Mouse (Mus musculus): ENCODE measurements at regions not wholly inside any gene's neighbourhood (a gene's known extent, or its start where the extent isn't known, plus 50 kb on each side); places are given as distances from the start of the nearest gene placed in this dataset.

DNA sequence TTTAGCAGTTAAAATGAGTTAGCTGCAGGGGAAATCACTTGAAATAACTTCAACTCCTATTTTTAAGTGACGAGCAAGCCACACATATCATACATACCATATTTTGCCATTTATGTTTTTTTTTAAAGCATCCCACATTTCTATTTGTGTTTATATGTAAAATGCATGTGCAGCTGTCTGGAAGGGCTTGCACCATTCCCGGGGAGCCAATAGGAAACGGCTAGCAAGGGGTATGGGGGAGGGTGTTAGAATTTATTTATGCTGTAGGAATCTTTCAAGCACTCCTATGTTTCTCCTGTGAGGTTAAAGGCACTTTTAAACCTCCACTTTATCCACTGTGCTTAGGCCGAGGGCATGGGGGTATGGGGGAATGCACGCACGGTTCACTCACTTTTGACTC, 168.1 kb upstream of the Nectin1 start:
- WGBS = 89% methylated on average over 6 of the region's 6 CpGs
- Histone ChIP-seq H3K27me3 (no peaks in the 10 kb centered on the region), H3K9ac (no peak overlapping the region), H3K4me3 (no peak overlapping the region), H3K4me1 (no peaks in the 10 kb centered on the region), H3K27ac (no peak overlapping the region), H3K36me3 (no peaks in the 10 kb centered on the region), H3K9me3 (no peaks in the 10 kb centered on the region), H3K4me2 (no peak overlapping the region)
- no peak for ATAC-seq (ENCODE audit: insufficient number of reproducible peaks, low FRiP score, low TSS enrichment, low read depth)

DNA sequence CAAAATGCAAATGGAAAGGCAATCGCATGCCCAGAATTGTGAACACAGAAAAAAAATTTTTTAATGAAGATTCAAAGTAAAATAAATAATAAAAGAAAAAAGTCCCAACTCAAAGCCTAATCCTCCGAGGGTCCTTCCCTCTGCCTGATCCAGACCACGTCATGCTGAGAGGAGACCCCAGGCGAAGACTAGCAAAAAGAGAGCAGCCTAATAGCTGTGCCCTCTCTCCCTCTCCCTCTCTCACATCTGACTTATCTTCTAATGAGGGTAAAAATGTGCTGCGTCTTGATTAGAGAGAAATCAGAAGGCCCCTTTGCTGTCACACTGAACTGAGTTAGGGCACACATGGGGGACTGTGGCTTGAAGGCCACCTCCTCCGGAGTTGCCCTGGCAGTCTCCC, 163.1 kb upstream of the Nectin1 start:
- no peak for ATAC-seq (ENCODE audit: insufficient number of reproducible peaks, low FRiP score, low TSS enrichment, low read depth)
- Histone ChIP-seq H3K9ac (no peak overlapping the region), H3K4me1 (no peaks in the 10 kb centered on the region), H3K4me2 (no peak overlapping the region), H3K9me3 (no peaks in the 10 kb centered on the region), H3K36me3 (no peaks in the 10 kb centered on the region), H3K27ac (no peak overlapping the region), H3K27me3 (no peaks in the 10 kb centered on the region), H3K4me3 (no peak overlapping the region)
- 56% methylated on average over 6 of the region's 6 CpGs for WGBS

DNA sequence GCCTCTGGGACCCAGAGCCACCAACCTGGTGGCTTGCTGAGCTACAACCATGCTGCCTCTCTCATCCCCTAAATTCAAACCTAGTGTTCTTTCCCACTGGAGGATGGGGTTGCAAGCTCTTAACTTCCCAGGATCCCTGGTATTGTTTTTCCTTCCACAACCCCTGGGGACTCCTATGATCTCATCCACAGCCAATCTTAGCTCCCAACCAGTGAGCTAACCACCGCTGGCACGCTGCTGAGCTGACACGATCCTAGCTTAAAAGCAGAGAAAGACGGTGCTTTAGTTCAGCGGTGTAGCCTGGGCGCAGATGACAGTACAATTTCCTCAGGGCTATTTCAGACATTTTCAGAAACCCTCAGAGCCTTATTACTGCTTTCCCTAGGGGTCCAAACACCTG, 158.2 kb upstream of the Nectin1 start:
- Histone ChIP-seq H3K27me3 (no peaks in the 10 kb centered on the region), H3K4me1 (no peaks in the 10 kb centered on the region), H3K4me2 (no peak overlapping the region), H3K36me3 (no peaks in the 10 kb centered on the region), H3K9me3 (no peaks in the 10 kb centered on the region), H3K4me3 (no peak overlapping the region), H3K9ac (no peak overlapping the region), H3K27ac (no peak overlapping the region)
- 68% methylated on average over 6 of the region's 6 CpGs for WGBS
- ATAC-seq (ENCODE audit: insufficient number of reproducible peaks, low FRiP score, low TSS enrichment, low read depth) = no peak

DNA sequence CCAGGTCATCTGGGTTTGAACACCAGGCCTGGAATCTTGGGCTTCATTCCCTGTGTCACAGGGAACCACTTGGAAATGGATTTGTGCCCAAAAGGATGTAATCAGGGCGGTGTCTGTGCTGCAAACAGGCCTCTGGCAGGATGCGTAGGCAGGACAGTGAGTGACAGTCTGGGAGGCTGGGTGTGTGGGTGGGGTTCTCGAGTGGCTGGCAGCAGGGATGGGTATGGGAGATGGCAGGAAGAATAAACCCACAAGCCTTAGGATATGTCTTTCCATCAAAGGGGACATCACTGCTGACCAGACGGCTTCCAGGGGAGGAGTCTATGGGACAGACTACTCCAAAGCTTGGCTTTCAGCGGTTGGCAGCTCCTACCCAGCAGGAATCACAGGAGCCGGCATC, 150.5 kb upstream of the Nectin1 start:
- WGBS = 68% methylated on average over 6 of the region's 6 CpGs
- H3K4me2 ChIP-seq = no peak overlapping the region
- H3K9ac ChIP-seq = no peak overlapping the region
- no peaks in the 10 kb centered on the region for H3K36me3 ChIP-seq
- no peak overlapping the region for H3K4me3 ChIP-seq
- no peaks in the 10 kb centered on the region for H3K9me3 ChIP-seq
- no peak overlapping the region for H3K27ac ChIP-seq
- ATAC-seq (ENCODE audit: insufficient number of reproducible peaks, low FRiP score, low TSS enrichment, low read depth) = no peak
- H3K27me3 ChIP-seq = no peaks in the 10 kb centered on the region
- H3K4me1 ChIP-seq = no peaks in the 10 kb centered on the region

DNA sequence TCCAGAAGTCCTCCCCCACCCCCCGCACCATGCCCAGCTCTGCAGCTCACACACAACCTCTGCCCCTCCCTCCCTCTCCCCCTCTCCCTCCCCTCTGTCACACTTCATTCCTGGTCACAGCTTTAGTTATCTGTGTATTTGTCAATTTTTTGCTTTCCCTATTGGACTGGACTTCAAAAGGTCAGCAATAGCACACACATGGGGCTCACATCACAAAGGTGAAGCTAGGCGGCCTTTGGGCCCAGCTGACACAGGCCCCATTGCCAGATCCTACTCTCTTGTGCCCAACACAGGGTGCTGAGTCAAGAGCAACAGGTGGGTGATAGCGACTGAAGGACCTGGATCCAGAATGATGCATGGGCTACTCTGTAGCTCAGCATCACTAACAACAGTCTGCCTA, 149.0 kb upstream of the Nectin1 start:
- no peak overlapping the region for H3K4me2 ChIP-seq
- no peaks in the 10 kb centered on the region for H3K27me3 ChIP-seq
- H3K4me3 ChIP-seq = no peak overlapping the region
- ATAC-seq (ENCODE audit: insufficient number of reproducible peaks, low FRiP score, low TSS enrichment, low read depth) = no peak
- H3K27ac ChIP-seq = no peak overlapping the region
- H3K9ac ChIP-seq = no peak overlapping the region
- H3K4me1 ChIP-seq = no peaks in the 10 kb centered on the region
- WGBS = 79% methylated on average over 3 of the region's 3 CpGs
- H3K36me3 ChIP-seq = no peaks in the 10 kb centered on the region
- no peaks in the 10 kb centered on the region for H3K9me3 ChIP-seq

DNA sequence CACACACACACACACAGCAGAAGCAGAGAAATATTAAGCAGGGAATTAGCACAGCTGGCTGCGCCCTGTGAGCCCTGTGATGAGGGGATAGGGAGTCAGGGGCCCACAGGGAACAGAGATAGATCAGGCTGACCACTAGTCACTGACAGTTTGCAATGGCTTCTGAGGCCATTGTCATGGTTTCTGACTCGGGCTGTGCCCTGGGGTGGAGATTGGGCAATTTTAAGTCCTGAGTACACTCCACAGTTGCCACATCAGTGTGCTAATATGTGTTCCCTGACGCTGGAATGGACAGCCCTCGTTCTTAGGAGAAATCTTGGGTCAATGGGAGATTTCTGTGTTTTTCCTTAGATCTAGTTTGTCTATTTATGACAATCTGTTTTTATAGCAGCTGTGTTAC, 148.3 kb upstream of the Nectin1 start:
- 66% methylated on average over 4 of the region's 4 CpGs for WGBS
- no peak for ATAC-seq (ENCODE audit: insufficient number of reproducible peaks, low FRiP score, low TSS enrichment, low read depth)

DNA sequence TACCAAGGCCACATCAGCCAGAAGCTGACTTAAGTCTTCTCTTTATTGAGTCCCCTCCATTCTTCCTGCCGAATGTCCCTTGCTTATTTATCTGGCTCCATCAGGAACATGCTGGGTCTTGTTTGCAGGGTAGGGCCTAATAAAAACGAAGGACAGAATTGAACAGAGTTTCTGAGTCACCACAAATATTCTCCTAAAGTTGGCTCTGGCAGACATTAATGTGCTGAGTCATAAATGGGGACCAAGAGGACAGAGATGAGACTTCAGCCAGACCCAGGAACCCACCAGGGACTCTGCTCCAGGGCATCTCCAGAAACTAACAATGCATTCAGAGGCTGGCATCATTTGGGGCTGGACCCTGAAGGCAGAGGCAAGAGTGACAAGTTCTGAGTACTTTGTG, 143.4 kb upstream of the Nectin1 start:
- no peak overlapping the region for H3K9ac ChIP-seq
- no peaks in the 10 kb centered on the region for H3K4me1 ChIP-seq
- 51% methylated on average over 2 of the region's 2 CpGs for WGBS
- H3K27ac ChIP-seq = no peak overlapping the region
- no peak for ATAC-seq (ENCODE audit: insufficient number of reproducible peaks, low FRiP score, low TSS enrichment, low read depth)
- H3K27me3 ChIP-seq = no peaks in the 10 kb centered on the region
- no peaks in the 10 kb centered on the region for H3K36me3 ChIP-seq
- no peak overlapping the region for H3K4me2 ChIP-seq
- no peaks in the 10 kb centered on the region for H3K9me3 ChIP-seq
- H3K4me3 ChIP-seq = no peak overlapping the region

More for the DNA sequence above, 148.3 kb upstream of the Nectin1 start:
- no peak overlapping the region for H3K9ac ChIP-seq
- no peaks in the 10 kb centered on the region for H3K4me1 ChIP-seq
- no peaks in the 10 kb centered on the region for H3K9me3 ChIP-seq
- no peak overlapping the region for H3K27ac ChIP-seq
- no peaks in the 10 kb centered on the region for H3K36me3 ChIP-seq
- H3K27me3 ChIP-seq = no peaks in the 10 kb centered on the region
- no peak overlapping the region for H3K4me2 ChIP-seq
- no peak overlapping the region for H3K4me3 ChIP-seq

DNA sequence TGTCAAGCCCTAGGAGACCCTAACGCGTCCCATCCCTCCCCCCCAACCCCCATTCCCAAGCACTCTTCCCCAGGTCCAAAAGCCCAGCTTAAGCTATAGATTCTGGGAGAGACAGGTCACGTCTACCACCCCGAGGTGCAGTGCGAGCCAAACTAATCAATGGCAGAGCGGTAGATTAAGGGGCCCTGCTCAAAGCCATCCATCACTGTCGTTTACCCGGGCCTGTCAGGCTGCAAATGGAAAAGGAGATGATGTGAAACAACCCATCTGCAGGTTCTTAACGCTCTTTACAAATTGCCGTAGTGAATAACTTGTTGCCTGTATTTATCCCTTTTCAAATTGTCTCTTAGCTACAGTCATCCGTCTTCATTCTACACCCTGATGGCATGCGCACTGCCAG, 126.2 kb upstream of the Nectin1 start:
- H3K9ac ChIP-seq = no peak overlapping the region
- no peak overlapping the region for H3K4me2 ChIP-seq
- no peaks in the 10 kb centered on the region for H3K4me1 ChIP-seq
- H3K4me3 ChIP-seq = no peak overlapping the region
- no peaks in the 10 kb centered on the region for H3K36me3 ChIP-seq
- 13% methylated on average over 12 of the region's 12 CpGs for WGBS
- H3K27ac ChIP-seq = no peak overlapping the region
- H3K27me3 ChIP-seq = no peaks in the 10 kb centered on the region; the same call in 1 of the 2 replicates
- no peaks in the 10 kb centered on the region for H3K9me3 ChIP-seq
- ATAC-seq (ENCODE audit: insufficient number of reproducible peaks, low FRiP score, low TSS enrichment, low read depth) = no peak

DNA sequence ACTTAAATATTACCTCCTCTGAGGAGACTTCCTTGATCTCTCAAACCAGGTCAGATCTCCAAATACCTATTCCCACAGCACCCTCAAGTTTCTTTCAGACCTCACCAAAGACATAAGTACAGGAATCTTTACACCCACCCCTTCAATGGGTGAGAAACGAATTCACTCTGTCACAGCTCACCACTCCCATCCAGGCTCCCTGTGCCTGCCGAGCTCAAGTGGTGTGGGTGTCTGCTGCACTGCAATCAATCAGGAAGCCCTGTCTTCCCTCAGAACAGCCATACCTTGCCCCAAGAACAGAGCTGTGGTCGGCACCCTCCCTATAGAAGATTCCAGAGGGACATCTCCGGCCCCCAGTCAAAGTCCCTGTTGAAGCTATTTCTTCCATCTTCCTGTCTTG, 116.2 kb upstream of the Nectin1 start:
- Histone ChIP-seq H3K27me3 (no peaks in the 10 kb centered on the region), H3K36me3 (no peaks in the 10 kb centered on the region), H3K4me3 (no peak overlapping the region), H3K9me3 (no peaks in the 10 kb centered on the region), H3K9ac (no peak overlapping the region), H3K4me1 (no peaks in the 10 kb centered on the region), H3K4me2 (no peak overlapping the region), H3K27ac (no peak overlapping the region)
- no peak for ATAC-seq (ENCODE audit: insufficient number of reproducible peaks, low FRiP score, low TSS enrichment, low read depth)
- 51% methylated on average over 4 of the region's 4 CpGs for WGBS

DNA sequence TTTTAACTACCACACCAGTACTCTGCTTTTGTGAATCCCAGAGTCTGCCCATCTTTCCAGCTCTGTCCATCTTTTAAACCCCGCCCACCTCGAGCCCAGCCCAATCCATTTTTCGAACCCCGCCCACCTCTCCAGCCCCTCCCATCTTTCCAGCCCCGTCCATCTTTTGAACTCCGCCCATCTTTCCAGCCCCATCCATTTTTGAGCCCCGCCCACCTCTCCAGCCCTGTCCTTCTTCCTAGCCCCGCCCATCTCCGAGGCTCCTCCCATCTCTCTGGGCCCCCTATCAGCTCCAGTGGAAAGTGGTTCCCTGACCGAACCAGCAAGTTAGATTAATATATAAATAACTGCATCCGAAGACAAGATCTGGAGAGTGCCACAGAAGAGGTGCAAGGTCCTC, 115.0 kb upstream of the Nectin1 start:
- Histone ChIP-seq H3K36me3 (no peaks in the 10 kb centered on the region), H3K4me1 (no peaks in the 10 kb centered on the region), H3K9me3 (no peaks in the 10 kb centered on the region), H3K4me3 (no peak overlapping the region), H3K9ac (no peak overlapping the region), H3K4me2 (no peak overlapping the region), H3K27me3 (no peaks in the 10 kb centered on the region), H3K27ac (no peak overlapping the region)
- ATAC-seq (ENCODE audit: insufficient number of reproducible peaks, low FRiP score, low TSS enrichment, low read depth) = no peak
- 45% methylated on average over 11 of the region's 11 CpGs for WGBS

DNA sequence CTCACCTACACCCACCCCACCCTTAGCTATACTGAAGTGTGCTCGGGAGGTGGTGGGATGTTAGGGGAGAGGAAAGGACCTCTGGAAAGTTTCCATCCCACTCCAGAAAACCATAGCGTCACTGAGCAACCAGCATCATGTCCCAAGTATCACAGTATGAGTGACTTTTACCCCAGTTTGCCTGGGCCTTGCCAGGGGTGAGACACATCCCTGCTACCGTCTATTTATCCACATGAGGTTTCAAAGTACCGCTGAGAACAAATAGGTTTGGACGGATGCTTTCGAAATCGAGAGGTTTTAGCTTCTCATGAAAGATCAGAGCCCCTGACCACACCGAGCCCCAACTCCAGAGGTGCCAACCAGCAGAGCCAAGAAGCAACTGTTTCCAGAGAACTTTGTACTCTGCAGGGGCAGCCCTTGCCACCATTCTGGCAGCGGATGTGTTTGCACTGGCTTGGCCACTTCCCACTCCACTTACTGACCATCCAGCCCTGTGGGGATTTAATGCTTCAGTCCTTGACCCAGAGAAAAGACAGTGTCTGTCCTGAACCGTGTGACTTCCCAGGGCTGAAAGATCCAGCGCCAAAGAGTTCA, 107.3 kb upstream of the Nectin1 start:
- Histone ChIP-seq H3K9ac (no peak overlapping the region), H3K4me1 (no peaks in the 10 kb centered on the region), H3K4me2 (no peak overlapping the region), H3K27me3 (no peaks in the 10 kb centered on the region), H3K9me3 (no peaks in the 10 kb centered on the region), H3K4me3 (no peak overlapping the region), H3K36me3 (no peaks in the 10 kb centered on the region), H3K27ac (no peak overlapping the region)
- no peak for ATAC-seq (ENCODE audit: insufficient number of reproducible peaks, low FRiP score, low TSS enrichment, low read depth)
- WGBS = 80% methylated on average over 11 of the region's 11 CpGs

DNA sequence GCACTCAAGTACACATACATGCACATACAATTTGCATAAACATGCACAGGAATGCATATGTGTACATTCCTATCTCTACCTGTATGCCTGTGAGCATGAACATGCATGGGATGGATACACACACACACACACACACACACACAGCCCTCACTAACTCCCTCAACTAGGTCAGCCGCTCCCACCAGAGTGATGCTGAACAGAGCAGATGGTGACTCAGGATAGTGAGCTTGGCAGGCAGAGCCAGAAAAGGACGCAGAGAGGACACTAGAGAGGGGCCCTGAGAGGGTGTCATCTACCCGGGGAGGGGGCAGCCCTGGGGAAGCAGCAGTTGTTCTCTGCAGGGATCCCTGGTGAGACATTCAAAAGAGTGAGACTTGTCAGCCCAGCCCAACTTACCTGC, 85.6 kb upstream of the Nectin1 start:
- H3K27me3 ChIP-seq = no peaks in the 10 kb centered on the region
- 63% methylated on average over 3 of the region's 3 CpGs for WGBS
- H3K4me1 ChIP-seq = no peaks in the 10 kb centered on the region
- no peaks in the 10 kb centered on the region for H3K36me3 ChIP-seq
- no peak overlapping the region for H3K4me3 ChIP-seq
- H3K9me3 ChIP-seq = no peaks in the 10 kb centered on the region
- H3K4me2 ChIP-seq = no peak overlapping the region
- no peak for ATAC-seq (ENCODE audit: insufficient number of reproducible peaks, low FRiP score, low TSS enrichment, low read depth)
- H3K27ac ChIP-seq = no peak overlapping the region
- no peak overlapping the region for H3K9ac ChIP-seq

DNA sequence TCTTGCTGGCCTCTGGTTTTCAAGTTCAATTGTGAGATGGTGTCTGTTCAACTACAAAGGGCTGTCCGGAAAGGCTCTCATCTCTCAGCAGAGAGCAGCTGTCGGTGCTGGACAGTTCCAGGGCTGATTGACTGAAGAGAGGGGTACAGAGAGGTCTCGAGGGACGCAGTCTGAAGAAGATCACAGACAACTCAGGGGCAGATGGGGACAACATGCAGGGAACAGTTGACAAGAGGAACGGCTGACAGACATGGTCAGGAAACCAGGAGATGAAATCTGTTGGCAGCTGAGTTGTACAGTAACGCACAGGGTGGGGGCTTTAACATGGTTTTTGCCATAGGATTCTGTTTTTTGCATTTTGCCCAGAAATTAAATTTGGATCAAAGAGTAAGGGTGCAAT, 84.5 kb upstream of the Nectin1 start:
- Histone ChIP-seq H3K4me3 (no peak overlapping the region), H3K9ac (no peak overlapping the region), H3K9me3 (no peaks in the 10 kb centered on the region), H3K27ac (no peak overlapping the region), H3K27me3 (no peaks in the 10 kb centered on the region), H3K4me1 (no peaks in the 10 kb centered on the region), H3K4me2 (no peak overlapping the region), H3K36me3 (no peaks in the 10 kb centered on the region)
- WGBS = 59% methylated on average over 6 of the region's 6 CpGs
- ATAC-seq (ENCODE audit: insufficient number of reproducible peaks, low FRiP score, low TSS enrichment, low read depth) = no peak

Data from limb, embryonic 15.5 days (tissue).